Mouse (Mus musculus) cortical plate, adult 2 months (tissue): ENCODE measurements around the gene Tbc1d32.

ENCODE experiments used
- CTCF ChIP-seq: fragments of 200-500 bp; IDR thresholded peaks from 2 replicates; pipeline ENCODE4 v1.5.1; 2011; ENCODE audit warnings: mild to moderate bottlenecking, control low read depth, low read length; ENCODE audit not compliant: insufficient read depth; ENCODE audit errors: extremely low read depth
- POLR2A ChIP-seq: fragments of 200-500 bp; IDR thresholded peaks from 2 replicates; pipeline ENCODE4 v1.6.1; 2011; ENCODE audit warnings: mild to moderate bottlenecking, low read length, control low read depth; ENCODE audit not compliant: insufficient read depth; ENCODE audit errors: extremely low read depth

DNA sequence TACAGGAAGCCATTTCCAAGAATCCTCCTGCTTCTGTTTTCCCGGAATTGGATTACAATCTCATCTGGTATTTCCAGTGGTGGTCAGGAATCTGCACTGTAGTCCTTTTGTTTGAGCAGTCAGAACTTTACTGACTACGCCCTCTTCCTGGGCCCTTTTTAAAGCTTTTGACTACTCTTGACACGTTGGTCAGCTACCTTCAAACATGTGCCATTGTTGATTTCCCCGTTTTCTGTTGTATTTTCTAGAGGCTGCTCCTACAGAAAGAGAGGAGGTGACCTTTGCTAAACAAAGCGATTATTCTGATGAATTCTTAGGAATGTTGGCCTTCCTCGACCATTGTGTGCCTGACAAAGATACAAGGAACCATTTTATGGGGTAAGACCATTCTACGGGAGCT, 250.5 kb downstream of the Tbc1d32 start:
- TF ChIP-seq CTCF (no peak), POLR2A (no peak)
